Mouse (Mus musculus): ENCODE results near the gene Dcaf5. TPM values are rescaled to one million over a fixed set of nuclear protein-coding genes. Genes with fewer than 3 reads are reported as not detected.

Dcaf5 gene
- polyA plus RNA-seq, 1 experiment from 2014 or later: 9.0 TPM

DNA sequence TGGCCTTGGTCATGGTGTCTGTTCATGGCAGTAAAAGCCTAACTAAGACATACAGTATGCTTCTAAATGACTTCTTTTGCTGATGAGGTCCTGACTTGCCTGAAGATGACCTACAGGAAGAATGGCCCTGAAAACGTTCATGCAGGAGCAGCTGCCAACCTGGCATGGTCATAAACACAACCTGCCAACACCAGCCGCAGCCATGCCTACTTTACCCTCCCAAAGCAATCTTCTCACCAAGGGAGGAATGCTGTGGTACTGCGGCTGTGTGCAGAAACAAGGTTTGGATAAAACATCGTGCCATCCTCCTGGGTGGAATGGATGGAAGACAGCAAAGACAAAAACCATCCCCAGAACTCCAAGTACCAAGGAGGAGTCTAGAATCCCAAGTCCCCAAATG lies 57.0 kb downstream of the Dcaf5 start:
- WGBS (ENCODE audit: insufficient replicate concordance): 79% methylated on average over 4 of the region's 4 CpGs
- H3K4me2 ChIP-seq: no peak overlapping the region
- H3K9ac ChIP-seq (ENCODE audit: low read depth, low read length): no peak overlapping the region
- no peak overlapping the region for H3K4me3 ChIP-seq (ENCODE audit: low read depth, low read length)
- ATAC-seq (replicated peaks; ENCODE audit: insufficient number of reproducible peaks, low FRiP score, low TSS enrichment): no peak
- peaks cover 4% of the 10 kb centered on the region; the same call in 1 of the 2 replicates for H3K36me3 ChIP-seq (ENCODE audit: control insufficient read depth, insufficient read depth, low read length)
- H3K9me3 ChIP-seq (replicated peaks; ENCODE audit: control insufficient read depth, low read length): no peaks in the 10 kb centered on the region
- H3K27ac ChIP-seq (ENCODE audit: low read depth, low read length): peak overlapping the region; percentile 81; the same call in 1 of the 2 replicates
- H3K27me3 ChIP-seq (ENCODE audit: control insufficient read depth, insufficient read depth, low read length): no peaks in the 10 kb centered on the region
- peaks cover 9% of the 10 kb centered on the region for H3K4me1 ChIP-seq (ENCODE audit: control insufficient read depth, insufficient read depth, low read length)

DNA sequence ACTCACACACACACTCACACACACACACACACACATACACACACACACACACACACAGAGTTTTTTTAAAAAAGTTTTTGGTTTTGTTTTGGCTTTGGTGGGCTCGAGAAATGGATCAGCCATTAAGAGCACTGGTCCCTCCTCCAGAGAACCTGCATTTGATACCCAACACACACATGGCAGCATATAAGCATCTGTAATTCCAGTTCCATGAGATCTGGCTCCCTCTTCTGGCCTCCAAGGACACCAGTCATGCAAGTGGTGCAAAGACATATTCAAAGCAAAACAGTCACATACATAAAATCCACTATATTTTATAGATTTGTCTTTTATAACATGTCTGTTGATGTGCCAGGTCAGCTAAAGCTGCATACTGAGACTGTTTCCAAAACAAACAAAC lies 58.8 kb downstream of the Dcaf5 start:
- 50% methylated on average over 1 of the region's 1 CpGs for WGBS (ENCODE audit: insufficient replicate concordance)
- Histone ChIP-seq H3K27ac (ENCODE audit: low read depth, low read length) (no peak overlapping the region), H3K27me3 (ENCODE audit: control insufficient read depth, insufficient read depth, low read length) (no peaks in the 10 kb centered on the region), H3K36me3 (ENCODE audit: control insufficient read depth, insufficient read depth, low read length) (peaks cover 4% of the 10 kb centered on the region; the same call in 1 of the 2 replicates), H3K4me2 (no peak overlapping the region), H3K9me3 (replicated peaks; ENCODE audit: control insufficient read depth, low read length) (no peaks in the 10 kb centered on the region), H3K4me1 (ENCODE audit: control insufficient read depth, insufficient read depth, low read length) (peaks cover 9% of the 10 kb centered on the region), H3K9ac (ENCODE audit: low read depth, low read length) (no peak overlapping the region), H3K4me3 (ENCODE audit: low read depth, low read length) (no peak overlapping the region)
- no peak for ATAC-seq (replicated peaks; ENCODE audit: insufficient number of reproducible peaks, low FRiP score, low TSS enrichment)

DNA sequence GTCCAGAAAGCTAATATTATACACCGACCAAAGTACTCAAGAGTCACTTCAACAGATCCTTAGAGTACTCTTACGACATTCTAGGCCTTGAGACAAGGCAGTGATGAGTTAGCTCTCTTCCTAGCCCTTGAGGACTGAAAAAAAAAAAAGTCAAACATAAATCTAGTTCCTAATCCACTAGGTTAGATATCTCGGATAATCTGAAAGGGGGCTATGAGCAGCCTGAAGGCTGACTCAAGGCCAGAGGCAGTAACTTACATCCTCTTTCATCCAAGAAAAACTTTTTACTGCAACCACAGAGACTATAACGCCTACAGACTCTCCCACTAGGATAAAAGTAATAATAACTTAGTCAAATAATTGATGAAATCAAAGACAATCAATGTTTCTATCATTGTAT lies 60.7 kb downstream of the Dcaf5 start:
- H3K36me3 ChIP-seq (ENCODE audit: control insufficient read depth, insufficient read depth, low read length): peaks cover 4% of the 10 kb centered on the region; the same call in 1 of the 2 replicates
- 88% methylated on average over 4 of the region's 4 CpGs for WGBS (ENCODE audit: insufficient replicate concordance)

DNA sequence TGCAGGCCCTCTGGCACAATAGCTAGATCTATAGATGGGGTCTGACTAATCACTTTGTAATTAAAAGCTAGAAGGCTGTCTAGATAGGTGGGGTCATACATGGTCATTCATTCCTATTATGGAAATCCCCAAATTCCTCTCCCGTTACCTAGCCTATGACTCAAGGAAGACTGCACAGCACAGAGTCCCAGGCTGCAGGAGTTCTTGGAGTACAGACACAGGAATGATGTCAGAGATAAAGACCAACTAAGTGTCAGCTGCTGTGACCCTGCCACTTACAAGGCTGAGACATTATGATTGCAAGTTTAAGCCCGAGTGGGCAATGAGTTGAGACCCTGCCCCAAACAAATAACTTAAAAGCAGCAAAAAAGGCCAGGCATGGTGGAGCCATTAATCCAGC lies 61.7 kb downstream of the Dcaf5 start:
- H3K27ac ChIP-seq (ENCODE audit: low read depth, low read length): no peak overlapping the region
- H3K9ac ChIP-seq (ENCODE audit: low read depth, low read length): no peak overlapping the region
- H3K27me3 ChIP-seq (ENCODE audit: control insufficient read depth, insufficient read depth, low read length): no peaks in the 10 kb centered on the region
- no peak for ATAC-seq (replicated peaks; ENCODE audit: insufficient number of reproducible peaks, low FRiP score, low TSS enrichment)
- no peaks in the 10 kb centered on the region for H3K9me3 ChIP-seq (replicated peaks; ENCODE audit: control insufficient read depth, low read length)
- H3K4me3 ChIP-seq (ENCODE audit: low read depth, low read length): no peak overlapping the region
- H3K4me2 ChIP-seq: no peak overlapping the region
- WGBS (ENCODE audit: insufficient replicate concordance): 78% methylated on average over 2 of the region's 2 CpGs
- peaks cover 4% of the 10 kb centered on the region; the same call in 1 of the 2 replicates for H3K36me3 ChIP-seq (ENCODE audit: control insufficient read depth, insufficient read depth, low read length)
- H3K4me1 ChIP-seq (ENCODE audit: control insufficient read depth, insufficient read depth, low read length): no peaks in the 10 kb centered on the region

More for the DNA sequence above, 60.7 kb downstream of the Dcaf5 start:
- Histone ChIP-seq H3K9me3 (replicated peaks; ENCODE audit: control insufficient read depth, low read length) (no peaks in the 10 kb centered on the region), H3K4me3 (ENCODE audit: low read depth, low read length) (no peak overlapping the region), H3K9ac (ENCODE audit: low read depth, low read length) (no peak overlapping the region), H3K4me1 (ENCODE audit: control insufficient read depth, insufficient read depth, low read length) (peaks cover 9% of the 10 kb centered on the region), H3K27me3 (ENCODE audit: control insufficient read depth, insufficient read depth, low read length) (no peaks in the 10 kb centered on the region), H3K27ac (ENCODE audit: low read depth, low read length) (no peak overlapping the region), H3K4me2 (no peak overlapping the region)
- no peak for ATAC-seq (replicated peaks; ENCODE audit: insufficient number of reproducible peaks, low FRiP score, low TSS enrichment)

DNA sequence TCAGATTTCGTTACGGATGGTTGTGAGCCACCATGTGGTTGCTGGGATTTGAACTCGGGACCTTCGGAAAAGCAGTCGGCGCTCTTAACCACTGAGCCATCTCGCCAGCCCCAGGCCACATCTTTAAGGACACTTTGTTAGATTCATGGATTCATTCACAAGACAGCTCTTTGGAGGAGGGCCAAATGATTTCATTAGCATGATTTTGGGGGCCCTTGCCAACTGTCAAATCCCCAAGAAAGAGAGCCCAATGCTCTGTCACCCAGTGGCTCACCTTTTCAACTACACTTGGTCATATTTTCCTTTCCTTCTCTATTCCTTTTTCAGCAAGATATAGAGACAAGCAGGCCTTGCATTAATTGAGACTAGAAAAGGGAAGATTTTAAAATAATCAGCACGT lies 63.5 kb downstream of the Dcaf5 start:
- H3K36me3 ChIP-seq (ENCODE audit: control insufficient read depth, insufficient read depth, low read length): peaks cover 4% of the 10 kb centered on the region; the same call in 1 of the 2 replicates
- H3K9me3 ChIP-seq (replicated peaks; ENCODE audit: control insufficient read depth, low read length): no peaks in the 10 kb centered on the region
- ATAC-seq (replicated peaks; ENCODE audit: insufficient number of reproducible peaks, low FRiP score, low TSS enrichment): no peak
- H3K4me3 ChIP-seq (ENCODE audit: low read depth, low read length): no peak overlapping the region
- no peak overlapping the region for H3K27ac ChIP-seq (ENCODE audit: low read depth, low read length)
- no peak overlapping the region for H3K9ac ChIP-seq (ENCODE audit: low read depth, low read length)
- H3K27me3 ChIP-seq (ENCODE audit: control insufficient read depth, insufficient read depth, low read length): no peaks in the 10 kb centered on the region
- H3K4me1 ChIP-seq (ENCODE audit: control insufficient read depth, insufficient read depth, low read length): peaks cover 1% of the 10 kb centered on the region; the same call in 1 of the 2 replicates
- H3K4me2 ChIP-seq: no peak overlapping the region
- 99% methylated on average over 8 of the region's 8 CpGs for WGBS (ENCODE audit: insufficient replicate concordance)

DNA sequence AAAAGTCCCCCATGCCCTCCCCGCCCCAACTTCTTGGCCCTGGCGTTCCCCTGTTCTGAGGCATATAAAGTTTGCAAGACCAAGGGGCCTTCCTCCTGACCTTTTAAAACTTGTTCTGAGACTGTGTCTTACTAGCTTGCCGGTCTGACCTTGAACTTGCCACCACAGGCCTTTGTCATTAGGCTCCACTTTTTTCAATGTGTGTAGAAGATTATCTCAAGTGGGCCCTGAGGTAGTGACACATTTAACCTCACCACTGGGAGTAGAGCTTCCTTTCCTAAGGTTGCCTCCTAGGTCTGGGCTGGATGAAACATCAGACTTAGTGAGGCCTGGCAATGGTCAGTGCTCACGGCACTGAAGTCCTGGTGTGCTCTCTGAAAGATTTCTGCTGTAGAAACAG lies 69.2 kb downstream of the Dcaf5 start:
- no peaks in the 10 kb centered on the region for H3K27me3 ChIP-seq (ENCODE audit: control insufficient read depth, insufficient read depth, low read length)
- H3K9me3 ChIP-seq (replicated peaks; ENCODE audit: control insufficient read depth, low read length): no peaks in the 10 kb centered on the region
- H3K27ac ChIP-seq (ENCODE audit: low read depth, low read length): peak overlapping the region; percentile 76
- no peak overlapping the region for H3K4me2 ChIP-seq
- H3K9ac ChIP-seq (ENCODE audit: low read depth, low read length): no peak overlapping the region
- 71% methylated on average over 4 of the region's 4 CpGs for WGBS (ENCODE audit: insufficient replicate concordance)
- peaks cover 5% of the 10 kb centered on the region for H3K36me3 ChIP-seq (ENCODE audit: control insufficient read depth, insufficient read depth, low read length)
- H3K4me3 ChIP-seq (ENCODE audit: low read depth, low read length): no peak overlapping the region
- peaks cover 24% of the 10 kb centered on the region for H3K4me1 ChIP-seq (ENCODE audit: control insufficient read depth, insufficient read depth, low read length)
- ATAC-seq (replicated peaks; ENCODE audit: insufficient number of reproducible peaks, low FRiP score, low TSS enrichment): no peak

DNA sequence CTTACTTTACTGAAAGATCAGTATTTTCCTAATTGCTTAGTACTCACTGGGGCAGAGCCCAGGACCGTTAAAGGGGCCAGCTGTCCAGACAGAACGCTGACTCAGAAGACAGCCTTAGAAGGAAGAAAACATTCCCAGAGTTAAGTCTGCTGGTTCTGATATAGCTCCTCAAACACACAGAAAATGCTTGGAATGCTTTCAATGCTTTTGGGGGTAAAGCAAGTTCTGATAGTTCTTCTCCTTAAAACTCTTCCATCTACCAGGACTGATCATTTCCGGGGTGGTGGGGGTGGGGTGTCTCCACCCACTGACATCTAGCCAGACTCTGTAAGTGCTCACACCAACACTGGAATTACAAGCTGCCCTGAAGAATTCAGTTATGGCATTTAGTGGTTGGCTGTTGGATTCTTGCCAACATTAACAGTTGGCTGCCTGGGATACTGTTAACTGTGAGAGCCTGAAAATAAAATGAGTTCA lies 70.4 kb downstream of the Dcaf5 start:
- H3K27me3 ChIP-seq (ENCODE audit: control insufficient read depth, insufficient read depth, low read length): no peaks in the 10 kb centered on the region
- no peak overlapping the region for H3K9ac ChIP-seq (ENCODE audit: low read depth, low read length)
- H3K9me3 ChIP-seq (replicated peaks; ENCODE audit: control insufficient read depth, low read length): no peaks in the 10 kb centered on the region
- peaks cover 24% of the 10 kb centered on the region for H3K4me1 ChIP-seq (ENCODE audit: control insufficient read depth, insufficient read depth, low read length)
- 18% methylated on average over 3 of the region's 3 CpGs for WGBS (ENCODE audit: insufficient replicate concordance)
- peaks cover 7% of the 10 kb centered on the region for H3K36me3 ChIP-seq (ENCODE audit: control insufficient read depth, insufficient read depth, low read length)
- no peak overlapping the region for H3K4me3 ChIP-seq (ENCODE audit: low read depth, low read length)
- peak overlapping the region; percentile 14; the same call in 1 of the 2 replicates for H3K4me2 ChIP-seq
- ATAC-seq (replicated peaks; ENCODE audit: insufficient number of reproducible peaks, low FRiP score, low TSS enrichment): peak; percentile 39; the same call in 1 of the 2 replicates
- H3K27ac ChIP-seq (ENCODE audit: low read depth, low read length): peak overlapping the region; percentile 76

DNA sequence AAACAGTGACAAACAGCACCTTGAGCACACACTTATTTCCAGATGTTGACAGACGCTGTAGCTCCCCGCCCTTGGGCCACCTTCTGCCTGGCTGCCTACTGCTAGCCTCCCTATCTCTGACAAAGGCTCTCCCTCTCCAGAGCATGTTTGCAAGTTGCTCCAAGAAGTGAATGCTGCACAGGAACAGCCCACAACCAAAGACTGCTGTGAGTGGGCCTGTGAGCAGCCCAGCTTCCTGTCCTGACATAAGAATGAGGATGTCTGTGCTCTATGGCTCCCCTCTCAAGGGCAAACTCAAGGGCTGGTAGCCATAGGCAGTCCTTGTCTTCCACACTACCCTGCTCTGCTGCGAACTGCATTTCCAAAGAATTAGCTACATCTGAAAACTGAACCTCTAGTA lies 71.1 kb downstream of the Dcaf5 start:
- ATAC-seq (replicated peaks; ENCODE audit: insufficient number of reproducible peaks, low FRiP score, low TSS enrichment): no peak
- Histone ChIP-seq H3K36me3 (ENCODE audit: control insufficient read depth, insufficient read depth, low read length) (peaks cover 7% of the 10 kb centered on the region), H3K4me2 (no peak overlapping the region), H3K9me3 (replicated peaks; ENCODE audit: control insufficient read depth, low read length) (no peaks in the 10 kb centered on the region), H3K9ac (ENCODE audit: low read depth, low read length) (no peak overlapping the region), H3K27me3 (ENCODE audit: control insufficient read depth, insufficient read depth, low read length) (no peaks in the 10 kb centered on the region), H3K27ac (ENCODE audit: low read depth, low read length) (peak overlapping the region; percentile 76), H3K4me3 (ENCODE audit: low read depth, low read length) (no peak overlapping the region), H3K4me1 (ENCODE audit: control insufficient read depth, insufficient read depth, low read length) (peaks cover 28% of the 10 kb centered on the region)
- 70% methylated on average over 3 of the region's 3 CpGs for WGBS (ENCODE audit: insufficient replicate concordance)

DNA sequence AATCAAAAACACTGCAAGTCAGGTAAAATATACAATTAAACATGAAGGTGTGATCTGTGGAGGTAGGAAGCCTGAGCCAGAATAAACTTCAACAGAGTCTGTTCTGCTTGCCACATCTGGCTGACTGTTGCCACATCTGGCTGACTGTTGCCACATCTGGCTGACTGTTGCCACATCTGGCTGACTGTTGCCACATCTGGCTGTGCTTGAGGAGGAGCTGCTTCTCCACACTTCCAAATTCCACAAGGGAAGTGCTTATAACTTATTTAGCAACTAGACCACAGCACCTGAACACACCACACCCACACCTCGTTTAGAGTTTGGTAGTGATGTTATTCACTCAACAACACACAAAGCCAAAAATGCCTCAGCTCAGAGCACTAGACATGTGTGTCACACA lies 74.7 kb downstream of the Dcaf5 start:
- H3K27me3 ChIP-seq (ENCODE audit: control insufficient read depth, insufficient read depth, low read length): no peaks in the 10 kb centered on the region
- no peak overlapping the region for H3K4me2 ChIP-seq
- no peak for ATAC-seq (replicated peaks; ENCODE audit: insufficient number of reproducible peaks, low FRiP score, low TSS enrichment)
- no peak overlapping the region for H3K4me3 ChIP-seq (ENCODE audit: low read depth, low read length)
- H3K27ac ChIP-seq (ENCODE audit: low read depth, low read length): no peak overlapping the region
- WGBS (ENCODE audit: insufficient replicate concordance): 67% methylated on average over 1 of the region's 1 CpGs
- H3K36me3 ChIP-seq (ENCODE audit: control insufficient read depth, insufficient read depth, low read length): peaks cover 7% of the 10 kb centered on the region
- no peak overlapping the region for H3K9ac ChIP-seq (ENCODE audit: low read depth, low read length)
- no peaks in the 10 kb centered on the region for H3K9me3 ChIP-seq (replicated peaks; ENCODE audit: control insufficient read depth, low read length)
- H3K4me1 ChIP-seq (ENCODE audit: control insufficient read depth, insufficient read depth, low read length): peaks cover 21% of the 10 kb centered on the region
